Mouse (Mus musculus) testis, adult 2 months (tissue): Measurements from ENCODE around the gene Bcl2l1. TPM values are rescaled to one million over a fixed set of nuclear protein-coding genes. Genes with fewer than 3 reads are reported as not detected.

Experiments used
- H3K27ac ChIP-seq: fragments of 200-500 bp; 2 replicates; pipeline ENCODE4 v1.5.1; 2012; ENCODE audit warnings: low read depth, low read length; ENCODE audit not compliant: control insufficient read depth, insufficient read depth
- H3K27me3 ChIP-seq: fragments of 200-500 bp; 2 replicates; pipeline ENCODE4 v1.6.1; 2012; ENCODE audit warnings: mild to moderate bottlenecking, low read length, moderate library complexity; ENCODE audit not compliant: control insufficient read depth, insufficient read depth
- H3K36me3 ChIP-seq: fragments of 200-500 bp; 2 replicates; pipeline ENCODE4 v1.6.1; 2012; ENCODE audit warnings: mild to moderate bottlenecking, low read length; ENCODE audit not compliant: control insufficient read depth, insufficient read depth
- H3K4me1 ChIP-seq: fragments of 200-500 bp; 2 replicates; pipeline ENCODE4 v1.6.1; 2012; ENCODE audit warnings: low read length; ENCODE audit not compliant: control insufficient read depth, insufficient read depth
- H3K4me3 ChIP-seq: fragments of 200-500 bp; 2 replicates; pipeline ENCODE4 v1.5.1; 2012; ENCODE audit warnings: low read depth, mild to moderate bottlenecking, low read length, moderate library complexity, mixed read lengths; ENCODE audit not compliant: control insufficient read depth
- CTCF ChIP-seq: fragments of 200-500 bp; IDR thresholded peaks from 2 replicates; pipeline ENCODE4 v1.5.1; 2012; ENCODE audit warnings: low read depth, mild to moderate bottlenecking, inconsistent platforms, low read length, moderate library complexity; ENCODE audit not compliant: control insufficient read depth, insufficient read depth, insufficient replicate concordance
- POLR2A ChIP-seq: fragments of 200-500 bp; IDR thresholded peaks from 2 replicates; pipeline ENCODE4 v1.6.1; 2012; ENCODE audit warnings: low read depth, mild to moderate bottlenecking, inconsistent platforms, low read length, moderate library complexity; ENCODE audit not compliant: control insufficient read depth
- polyA plus RNA-seq: library from polyadenylated mRNA; depleted of rRNA; stranded (reverse); fragments of >200 nt; gene quantifications from 2 replicates; pipeline ENCODE4 v1.2.3, GENCODE M21; 2012

Bcl2l1 gene
- polyA plus RNA-seq, 1 experiment = 74.9 TPM

DNA sequence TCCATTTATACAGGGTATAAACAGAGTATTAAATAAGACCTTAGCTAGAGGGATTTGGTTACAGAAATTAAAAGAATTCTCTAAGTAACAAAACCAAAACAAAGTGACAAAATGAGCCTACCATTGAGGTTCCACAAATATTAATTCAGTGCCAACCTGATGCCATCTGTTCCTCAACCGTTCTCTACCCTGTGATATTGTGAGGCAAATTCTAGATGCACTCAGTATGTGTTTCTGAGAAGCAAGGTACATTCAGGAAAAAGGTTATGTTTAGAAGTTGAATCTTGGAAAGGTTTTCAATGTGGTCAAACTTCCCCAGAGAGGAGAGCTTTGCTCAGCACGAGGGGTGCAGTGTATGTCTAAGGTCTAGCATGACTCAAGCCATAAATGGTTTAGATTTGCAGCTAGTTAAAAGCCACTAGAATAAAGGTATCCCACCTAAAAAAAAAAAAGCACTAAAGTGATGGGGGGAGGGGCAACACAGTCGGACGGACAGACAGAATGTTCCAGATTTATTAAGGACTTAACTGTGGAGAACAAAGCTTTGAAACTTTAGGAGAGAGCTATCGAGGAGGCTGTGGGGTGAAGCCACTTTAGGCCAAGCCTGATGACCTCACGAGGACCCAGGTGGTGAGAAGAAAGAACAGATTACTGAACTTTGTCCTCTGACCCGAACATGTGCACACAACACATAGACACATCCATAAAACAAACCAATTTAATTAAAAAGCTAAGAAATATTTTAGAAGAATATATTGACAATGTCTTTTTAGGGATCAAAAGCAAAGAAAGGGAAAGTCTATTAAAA is 31.4 kb downstream of the Bcl2l1 start:
- H3K27ac ChIP-seq = no peak overlapping the region
- H3K4me3 ChIP-seq = no peak overlapping the region
- no peaks in the 10 kb centered on the region for H3K36me3 ChIP-seq
- TF ChIP-seq CTCF (no peak), POLR2A (no peak)
- no peaks in the 10 kb centered on the region for H3K4me1 ChIP-seq
- H3K27me3 ChIP-seq = no peaks in the 10 kb centered on the region

DNA sequence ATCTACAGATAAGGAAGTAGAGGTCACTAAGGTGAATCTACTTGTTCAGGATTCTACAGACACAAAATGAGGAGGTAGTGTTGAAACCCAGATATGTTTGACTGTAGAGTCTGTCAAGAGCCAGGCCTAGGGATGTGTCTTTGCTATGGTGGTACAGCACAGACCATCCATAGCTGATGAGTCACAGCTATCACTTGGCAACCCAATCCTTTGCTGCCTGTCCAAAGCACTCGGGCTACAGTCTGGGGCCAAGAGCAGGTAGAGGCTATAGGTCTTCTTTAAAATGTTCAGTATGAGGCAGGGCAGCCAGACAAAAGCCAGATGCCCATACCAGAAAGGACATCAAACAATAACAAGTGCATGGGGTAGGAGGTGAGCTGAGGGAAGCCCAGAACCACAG is 33.9 kb downstream of the Bcl2l1 start:
- TF ChIP-seq POLR2A = no peak
- no peak for TF ChIP-seq CTCF
- H3K4me1 ChIP-seq = no peaks in the 10 kb centered on the region; the same call in 1 of the 2 replicates
- no peaks in the 10 kb centered on the region for H3K27me3 ChIP-seq
- H3K4me3 ChIP-seq = no peak overlapping the region
- no peaks in the 10 kb centered on the region for H3K36me3 ChIP-seq
- no peak overlapping the region for H3K27ac ChIP-seq

DNA sequence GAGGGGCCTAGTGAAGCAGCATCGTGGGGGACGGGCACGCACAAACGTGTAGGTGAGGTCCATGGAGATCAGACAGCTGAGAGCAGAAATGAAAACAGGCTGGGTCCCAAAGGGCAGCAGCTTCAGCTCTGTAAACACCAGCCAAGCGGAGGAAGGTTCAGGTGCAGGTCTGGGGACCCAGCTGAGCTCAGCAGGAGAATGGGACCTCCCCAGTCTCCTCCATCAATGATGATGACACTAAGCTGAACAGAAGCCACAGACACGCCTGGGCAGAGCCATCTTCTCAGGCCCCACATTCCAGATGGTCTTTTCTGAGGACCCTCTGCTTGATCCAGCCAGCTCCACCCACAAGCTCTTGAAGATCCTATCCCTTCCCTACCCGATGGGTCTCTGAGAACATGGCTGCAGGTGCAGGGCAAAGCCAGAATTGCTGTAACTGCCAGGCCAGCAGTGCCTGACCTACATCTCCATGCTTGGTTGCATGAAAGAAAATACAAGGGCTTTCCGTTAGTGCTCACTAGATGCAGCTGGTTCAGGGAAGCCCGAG is 37.2 kb downstream of the Bcl2l1 start:
- H3K4me3 ChIP-seq = no peak overlapping the region
- no peaks in the 10 kb centered on the region; the same call in 1 of the 2 replicates for H3K4me1 ChIP-seq
- H3K27ac ChIP-seq = no peak overlapping the region
- H3K36me3 ChIP-seq = peaks cover 1% of the 10 kb centered on the region; the same call in 1 of the 2 replicates
- no peak for TF ChIP-seq POLR2A
- no peak for TF ChIP-seq CTCF
- no peaks in the 10 kb centered on the region for H3K27me3 ChIP-seq

DNA sequence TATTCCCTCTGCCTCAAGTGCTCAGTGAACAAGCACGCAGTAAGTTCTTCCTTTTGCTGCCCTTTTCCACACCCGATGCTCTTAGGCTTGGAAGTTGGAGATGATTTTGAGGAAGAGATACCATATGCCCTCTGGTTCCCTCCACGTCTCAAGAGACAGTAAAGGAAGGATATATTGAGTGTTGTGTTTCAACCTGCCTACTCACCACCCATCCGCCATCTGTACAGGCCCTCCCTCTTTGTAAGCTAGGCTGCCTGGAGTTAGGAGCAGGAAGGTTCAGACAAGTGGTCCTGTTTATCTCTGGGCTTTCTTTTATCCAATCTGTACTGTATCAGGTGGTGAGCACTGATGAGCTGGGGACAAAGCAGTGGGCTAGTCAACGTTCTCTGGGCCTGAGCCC is 38.1 kb downstream of the Bcl2l1 start:
- Histone ChIP-seq H3K36me3 (peaks cover 1% of the 10 kb centered on the region; the same call in 1 of the 2 replicates), H3K4me1 (peaks cover 2% of the 10 kb centered on the region; the same call in 1 of the 2 replicates), H3K4me3 (no peak overlapping the region), H3K27ac (no peak overlapping the region), H3K27me3 (no peaks in the 10 kb centered on the region)
- TF ChIP-seq CTCF (no peak), POLR2A (no peak)

DNA sequence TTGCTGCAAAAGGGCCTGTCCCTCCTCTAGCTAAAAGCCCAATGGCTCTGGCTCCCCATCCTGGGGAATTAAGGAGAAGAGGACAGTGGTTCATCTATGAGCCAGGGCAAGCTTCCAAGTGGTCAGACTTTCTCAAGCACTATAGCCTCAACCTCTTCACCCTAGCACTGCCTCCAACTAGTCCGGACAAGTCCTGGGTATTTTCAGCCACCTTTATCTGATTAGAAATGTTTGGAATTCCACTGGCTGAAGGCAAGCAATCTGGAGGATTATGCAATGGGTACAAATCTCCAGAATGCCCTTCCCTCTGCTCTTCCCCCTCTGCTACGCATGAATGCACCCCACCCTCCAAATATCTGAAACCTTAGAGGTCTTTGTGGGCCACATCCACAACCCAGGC is 39.1 kb downstream of the Bcl2l1 start:
- Histone ChIP-seq H3K27me3 (no peaks in the 10 kb centered on the region), H3K4me3 (no peak overlapping the region), H3K27ac (peak overlapping the region; percentile 39), H3K4me1 (peaks cover 2% of the 10 kb centered on the region; the same call in 1 of the 2 replicates), H3K36me3 (peaks cover 1% of the 10 kb centered on the region; the same call in 1 of the 2 replicates)
- TF ChIP-seq CTCF (no peak), POLR2A (no peak)

DNA sequence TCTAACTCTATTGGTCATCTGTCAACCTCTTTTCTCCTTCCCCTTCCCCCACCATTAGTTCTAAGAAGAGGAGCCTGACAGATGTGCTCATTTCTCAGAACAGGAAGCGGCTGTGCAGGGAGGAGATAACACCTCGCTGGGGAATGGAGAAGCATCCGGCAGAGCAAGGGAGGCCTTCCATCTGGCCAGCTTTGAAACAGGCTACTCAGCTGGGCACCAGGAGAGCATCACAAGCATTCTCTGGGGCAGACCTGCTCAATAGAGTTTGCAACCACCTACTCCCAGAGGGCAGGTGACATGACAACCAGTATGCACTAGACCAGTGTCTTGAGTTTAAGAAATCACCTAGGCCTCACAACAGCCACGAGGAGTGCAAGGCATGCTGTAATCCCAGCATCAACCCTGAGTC is 41.9 kb downstream of the Bcl2l1 start:
- H3K4me1 ChIP-seq = peaks cover 6% of the 10 kb centered on the region
- no peak overlapping the region for H3K4me3 ChIP-seq
- peak overlapping the region; percentile 56; the same call in 1 of the 2 replicates for H3K27ac ChIP-seq
- no peaks in the 10 kb centered on the region for H3K27me3 ChIP-seq
- H3K36me3 ChIP-seq = peaks cover 1% of the 10 kb centered on the region; the same call in 1 of the 2 replicates
- TF ChIP-seq CTCF (no peak), POLR2A (no peak)

DNA sequence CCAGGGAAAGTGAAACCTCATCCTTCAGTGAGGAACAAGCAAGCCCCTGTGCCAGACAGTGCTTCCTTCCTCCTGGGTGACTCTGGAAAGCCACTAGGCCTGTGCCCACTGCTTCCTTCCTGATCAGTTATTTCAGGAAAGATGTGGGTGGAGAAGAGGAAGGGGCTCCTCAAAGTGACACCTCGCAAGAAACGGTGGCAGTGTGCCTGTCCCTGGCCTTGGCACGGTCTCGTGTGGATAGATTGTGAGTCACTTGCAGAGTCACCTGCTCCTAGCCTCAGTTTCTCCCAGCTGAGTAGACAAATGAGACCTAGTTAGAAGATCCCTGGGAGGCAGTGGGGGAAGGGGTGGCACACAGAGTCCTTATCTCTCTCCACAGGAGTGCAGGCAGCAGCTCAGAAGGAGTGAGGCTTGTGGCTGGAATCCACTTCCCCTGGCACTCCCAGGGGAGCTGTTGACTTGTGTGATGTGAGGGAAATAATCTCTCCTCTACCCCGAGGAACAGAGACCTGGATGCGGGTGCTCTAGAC is 42.6 kb downstream of the Bcl2l1 start:
- Histone ChIP-seq H3K27ac (peak overlapping the region; percentile 56; the same call in 1 of the 2 replicates), H3K27me3 (no peaks in the 10 kb centered on the region), H3K4me3 (no peak overlapping the region), H3K4me1 (peaks cover 6% of the 10 kb centered on the region), H3K36me3 (peaks cover 1% of the 10 kb centered on the region; the same call in 1 of the 2 replicates)
- TF ChIP-seq POLR2A = 0 out of 2 replicates have a peak, but pooled peaks have one; percentile 25
- TF ChIP-seq CTCF = no peak
